Comparison of ENCODE assay signal across 15 mouse cellular contexts in the genomic region with DNA sequence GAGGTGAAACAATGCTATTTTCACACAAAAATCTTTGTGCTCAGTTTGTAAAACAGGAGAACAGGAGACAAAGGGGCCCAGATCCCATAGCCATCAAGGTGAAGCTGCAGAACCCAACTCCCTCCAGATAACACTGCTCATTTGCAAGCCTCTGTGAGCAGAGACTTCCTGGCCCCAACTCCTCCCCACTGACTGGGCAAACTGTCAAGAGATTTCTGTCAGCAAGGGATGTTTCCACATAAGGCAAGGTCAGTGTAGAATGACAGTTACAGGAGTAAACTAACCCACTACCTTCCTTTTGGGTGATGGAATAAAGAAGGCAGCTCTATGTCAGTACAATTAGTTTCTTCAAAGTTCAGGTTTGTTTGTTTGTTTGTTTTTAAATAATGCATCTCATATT. TPM values are rescaled to one million over a fixed set of nuclear protein-coding genes. Genes with fewer than 3 reads are reported as not detected.
A peak's percentile ranks its signal among the peaks of the same experiment; 100 is the strongest.
DNase-seq lines count a peak whose midpoint lies in the region; TF ChIP-seq lines count a peak whose summit lies in the region.
"Had no signal": no experiment of that assay in that cellular context is flagged by ENCODE, and none has a peak within 500 bp of the region (broad histone marks: within the 10 kb centered on the region; RNA-seq: fewer than 3 reads in every experiment).

No protein-coding gene starts in this region.

- TF ChIP-seq RAD21 in MEL (IDR thresholded peaks at IDR 0.05; ENCODE audit: low read depth, low read length): no peak

- H3K4me3 ChIP-seq in heart, embryonic 10.5 days: no peak overlapping the region
- no peak overlapping the region for H3K4me3 ChIP-seq in MEL (ENCODE audit: control insufficient read depth in 1 of 2, insufficient read depth in 1 of 2, low read depth in 2 of 2, low read length in 2 of 2)
- H3K4me3 ChIP-seq in layer of hippocampus, adult 2 months: no peak overlapping the region
- H3K4me3 ChIP-seq: neural tube, embryonic 15.5 days had no signal

- peaks cover 57% of the 10 kb centered on the region for H3K36me3 ChIP-seq in heart, embryonic 10.5 days
- H3K36me3 ChIP-seq in MEL (ENCODE audit: control insufficient read depth in 1 of 2, insufficient read depth in 2 of 2, low read length in 2 of 2): peaks cover 12 to 20% of the 10 kb centered on the region in 2 experiments

- DNase-seq in heart, adult 8-10 months (ENCODE audit: low spot score): peak; percentile 26
- no peak for DNase-seq in heart, embryonic 10.5 days (ENCODE audit: low spot score)
- DNase-seq in MEL (ENCODE audit: low read depth, low spot score): peak; percentile 78
- DNase-seq in adrenal gland, postnatal 25 days: peak; percentile 4
- DNase-seq in heart, postnatal 10 days: peak; percentile 50 to 61
- no peak for DNase-seq in layer of hippocampus, adult 9-10 months (ENCODE audit: low spot score)
- no peak for DNase-seq in T-cell, adult 2 months (ENCODE audit: low spot score)
- no peak for DNase-seq in layer of hippocampus, adult 2 months (ENCODE audit: low spot score in 2 of 2)
- DNase-seq: cerebellum, adult 11 months; kidney, adult 18-20 months; spleen, adult 18-20 months; thymus, postnatal 36 days had no signal

- TF ChIP-seq EP300 in MEL (IDR thresholded peaks at IDR 0.05; ENCODE audit: low read depth in 1 of 2, low read length in 2 of 2): peak in 1 of 2 experiments; percentile 36; a peak in 2 of 4 replicates

- no peak overlapping the region for H3K9ac ChIP-seq in MEL (ENCODE audit: control insufficient read depth, low read depth, low read length, poor library complexity, severe bottlenecking)
- H3K9ac ChIP-seq: hindbrain, embryonic 14.5 days; neural tube, embryonic 15.5 days had no signal

- no peaks in the 10 kb centered on the region for H3K27me3 ChIP-seq in heart, embryonic 10.5 days (ENCODE audit: insufficient read depth, poor library complexity, severe bottlenecking)
- H3K27me3 ChIP-seq in MEL (ENCODE audit: control insufficient read depth in 1 of 2, insufficient read depth in 2 of 2, low read length in 2 of 2): no peaks in the 10 kb centered on the region
- H3K27me3 ChIP-seq: neural tube, embryonic 15.5 days had no signal

- no peaks in the 10 kb centered on the region for H3K79me2 ChIP-seq in MEL (ENCODE audit: control insufficient read depth, insufficient read depth, low read length, poor library complexity)

- no peaks in the 10 kb centered on the region for H3K9me3 ChIP-seq in heart, embryonic 10.5 days
- H3K9me3 ChIP-seq in MEL (replicated peaks; ENCODE audit: insufficient read depth, low read length): no peaks in the 10 kb centered on the region
- H3K9me3 ChIP-seq: neural tube, embryonic 15.5 days had no signal

- no peak overlapping the region for H3K27ac ChIP-seq in heart, embryonic 10.5 days
- no peak overlapping the region; the same call in 1 of the 2 replicates for H3K27ac ChIP-seq in MEL (ENCODE audit: control insufficient read depth, low read depth, low read length)
- H3K27ac ChIP-seq in layer of hippocampus, adult 2 months: no peak overlapping the region
- H3K27ac ChIP-seq: hindbrain, embryonic 14.5 days; neural tube, embryonic 15.5 days had no signal

- TF ChIP-seq CTCF in MEL (IDR thresholded peaks at IDR 0.05 in 2 of 3, conservative IDR thresholded peaks at IDR 0.05 in 1 of 3; ENCODE audit: control insufficient read depth in 1 of 3, insufficient read depth in 1 of 3, low read depth in 2 of 3, low read length in 3 of 3, poor library complexity in 1 of 3, severe bottlenecking in 1 of 3): no peak
- TF ChIP-seq CTCF in layer of hippocampus, adult 2 months (conservative IDR thresholded peaks at IDR 0.05): no peak

- 0 out of 2 replicates have a peak, but pooled peaks cover 8% of the 10 kb centered on the region for H3K4me1 ChIP-seq in heart, embryonic 10.5 days
- peaks cover 9% of the 10 kb centered on the region in 2 experiments for H3K4me1 ChIP-seq in MEL (ENCODE audit: control insufficient read depth in 1 of 2, insufficient read depth in 2 of 2, low read length in 2 of 2)
- H3K4me1 ChIP-seq: neural tube, embryonic 15.5 days had no signal

- TF ChIP-seq POLR2A in MEL (IDR thresholded peaks at IDR 0.05; ENCODE audit: control insufficient read depth in 1 of 2, insufficient read depth in 1 of 2, low read depth in 1 of 2, low read length in 2 of 2, poor library complexity in 1 of 2): no peak

- intact Hi-C loops in heart, postnatal 10 days (cut with DNase I): no loop called here

TF ChIP-seq in MEL, 35 proteins besides CTCF, POLR2A, EP300 and RAD21:
- peak; percentile 40; the same call in 1 of the 2 replicates for TF ChIP-seq TBP (IDR thresholded peaks at IDR 0.05; ENCODE audit: low read depth, low read length)
- no peak for TF ChIP-seq ZNF384 (IDR thresholded peaks at IDR 0.05; ENCODE audit: low read depth, low read length)
- no peak for TF ChIP-seq MAX (IDR thresholded peaks at IDR 0.05; ENCODE audit: low read length)
- 0 out of 2 replicates have a peak, but pooled peaks have one; percentile 30 for TF ChIP-seq ELF1 (IDR thresholded peaks at IDR 0.05; ENCODE audit: low read depth, low read length)
- peak; percentile 23; the same call in 1 of the 2 replicates for TF ChIP-seq GATA1 (IDR thresholded peaks at IDR 0.05; ENCODE audit: low read depth, low read length)
- peak; percentile 32; the same call in 1 of the 2 replicates for TF ChIP-seq SIN3A (IDR thresholded peaks at IDR 0.05; ENCODE audit: low read length)
- TF ChIP-seq MAZ (IDR thresholded peaks at IDR 0.05; ENCODE audit: low read depth, low read length): no peak
TF ChIP-seq in MEL: peak in this region for 4.

RNA-seq across cellular contexts. Expression of gene Dner, which starts 26.8 kb away (rescaled TPM):
- under 1 TPM in 1 of 4 experiments, not detected in 3; 0.06 TPM for total RNA-seq in heart, adult 8-10 months (2022)
- 0.37 and 0.60 TPM in 2 replicates for polyA plus RNA-seq in heart, embryonic 10.5 days (2016; fragmentation: Nextera tagmentation; extraction: Ambion mirVana)
- not detected in 2 replicates for total RNA-seq in MEL (2012; rRNA removed)
- not detected for polyA plus RNA-seq in MEL (2012; ENCODE audit: insufficient read depth in 1 of 2, insufficient read length in 2 of 2, low read depth in 1 of 2, low replicate concordance in 2 of 2, missing spikeins in 1 of 2)
- total RNA-seq in adrenal gland, postnatal 25 days (2021): 3.4 and 3.8 TPM in 2 replicates
- total RNA-seq in heart, postnatal 10 days (2021): under 1 TPM; 0.25 to 0.31 TPM
- total RNA-seq in layer of hippocampus, adult 2 months (2021): 100 to 1,000 TPM; 112 to 113 TPM
- total RNA-seq: common myeloid progenitor, adult 5-6 weeks had no signal

Comparison
In these comparisons a context has a peak if more than half of its experiments do, and no peak if none do; other contexts are left out.
1. DNase-seq: peak in heart, adult 8-10 months (single experiment), MEL (single experiment), adrenal gland, postnatal 25 days (single experiment) and heart, postnatal 10 days (2 of 2); none in heart, embryonic 10.5 days (single experiment), layer of hippocampus, adult 9-10 months (single experiment), T-cell, adult 2 months (single experiment) and layer of hippocampus, adult 2 months (0 of 2).
2. RNA of gene Dner, which starts 26.8 kb away (total RNA-seq): 112 to 113 TPM in layer of hippocampus, adult 2 months; 3.4 to 3.8 TPM in adrenal gland, postnatal 25 days, 0.25 to 0.31 TPM in heart, postnatal 10 days, 0.06 TPM in heart, adult 8-10 months and not detected in MEL; every median in the first group is over 10 times any median in the second.